Mouse (Mus musculus): ENCODE data around the gene Sik3. TPM values are rescaled to one million over a fixed set of nuclear protein-coding genes. Genes with fewer than 3 reads are reported as not detected.

The Sik3 gene
- polyA plus RNA-seq (2012; rRNA removed) (23.9 and 26.7 TPM in 2 replicates), polyA plus RNA-seq (2014; fragmentation: Nextera tagmentation; extraction: Ambion mirVana) (13.7 and 15.1 TPM in 2 replicates)

GRCm38 (mm10) chr9:46012091-46013008, at the start of gene Sik3, which contains the start of gene Pafah1b2:
TSS of gene Sik3 (plus strand) at chr9:46012820.
TSS of gene Pafah1b2 (minus strand) at chr9:46012690.
- Histone ChIP-seq H3K4me3 (replicated peaks; ENCODE audit: low read length) (peak within 1 kb of the TSS; percentile 99), H3K4me1 (ENCODE audit: control insufficient read depth, insufficient read depth, low read length) (peaks cover 34% of the 10 kb centered on the region), H3K9me3 (ENCODE audit: control insufficient read depth, low read length) (no peaks in the 10 kb centered on the region), H3K9ac (ENCODE audit: low read depth, low read length, severe bottlenecking) (peak within 1 kb of the TSS; percentile 97), H3K36me3 (ENCODE audit: control insufficient read depth, insufficient read depth, low read length) (no peaks in the 10 kb centered on the region), H3K27me3 (ENCODE audit: control insufficient read depth, insufficient read depth, low read length) (no peaks in the 10 kb centered on the region), H3K27ac (replicated peaks; ENCODE audit: low read depth, low read length) (peak within 1 kb of the TSS; percentile 83), H3K4me2 (replicated peaks; ENCODE audit: low read depth, low read length, severe bottlenecking) (peak within 1 kb of the TSS; percentile 81)
- no peak for TF ChIP-seq POLR2A (IDR thresholded peaks at IDR 0.05; ENCODE audit: borderline replicate concordance, extremely low read depth, insufficient read depth, insufficient read length)
- ATAC-seq (ENCODE audit: low FRiP score, low read depth) (peak; percentile 92), DNase-seq (ENCODE audit: low spot score) (peak; percentile 89)
- WGBS, result 3% methylated on average over 41 of the region's 78 CpGs

DNA sequence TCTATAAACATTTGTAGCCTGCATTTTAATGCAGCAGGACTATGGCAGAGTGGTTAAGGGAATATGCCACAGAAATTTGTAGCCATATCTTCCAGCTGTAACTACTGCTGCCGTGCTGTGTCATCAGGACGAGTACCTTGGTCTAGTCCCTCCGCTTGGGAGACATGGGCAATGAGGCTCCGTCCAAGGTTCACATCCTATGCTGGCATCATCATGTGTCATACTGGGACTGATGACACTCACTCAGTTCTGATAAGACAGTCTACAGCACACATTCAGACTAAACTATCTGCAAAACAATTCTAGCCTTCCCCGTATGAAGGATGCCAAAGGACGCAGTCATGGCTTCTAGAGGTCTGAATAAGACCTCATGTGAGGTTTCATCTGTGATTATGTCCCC, 49.0 kb upstream of the Sik3 start:
- Histone ChIP-seq H3K4me3 (replicated peaks; ENCODE audit: low read length) (no peak overlapping the region), H3K27ac (replicated peaks; ENCODE audit: low read depth, low read length) (no peak overlapping the region), H3K4me1 (ENCODE audit: control insufficient read depth, insufficient read depth, low read length) (no peaks in the 10 kb centered on the region), H3K4me2 (replicated peaks; ENCODE audit: low read depth, low read length, severe bottlenecking) (no peak overlapping the region), H3K27me3 (ENCODE audit: control insufficient read depth, insufficient read depth, low read length) (no peaks in the 10 kb centered on the region), H3K36me3 (ENCODE audit: control insufficient read depth, insufficient read depth, low read length) (peaks cover 76% of the 10 kb centered on the region), H3K9me3 (ENCODE audit: control insufficient read depth, low read length) (no peaks in the 10 kb centered on the region), H3K9ac (ENCODE audit: low read depth, low read length, severe bottlenecking) (no peak overlapping the region)
- TF ChIP-seq POLR2A (IDR thresholded peaks at IDR 0.05; ENCODE audit: borderline replicate concordance, extremely low read depth, insufficient read depth, insufficient read length), result no peak
- ATAC-seq (ENCODE audit: low FRiP score, low read depth) (no peak), DNase-seq (ENCODE audit: low spot score) (no peak)
- WGBS, result 93% methylated on average over 6 of the region's 6 CpGs

DNA sequence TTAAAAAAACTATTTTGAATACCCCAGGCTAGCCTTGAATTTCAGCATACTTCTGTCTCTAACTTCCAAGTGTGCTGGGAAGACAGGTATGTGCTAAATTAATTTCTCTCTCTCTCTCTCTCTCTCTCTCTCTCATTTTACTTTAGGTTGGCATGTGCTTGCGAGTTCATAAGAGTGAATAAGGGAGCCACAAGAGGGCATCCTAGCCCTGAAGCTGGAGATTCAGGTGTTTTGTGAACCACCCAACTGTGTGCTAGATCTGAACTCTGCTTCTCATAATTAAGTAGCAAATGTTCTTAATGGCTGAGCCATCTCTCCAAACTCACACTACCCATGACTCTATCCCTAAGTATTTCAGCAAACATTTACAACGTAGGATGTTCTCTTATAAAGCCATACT, 35.7 kb upstream of the Sik3 start:
- Histone ChIP-seq H3K27me3 (ENCODE audit: control insufficient read depth, insufficient read depth, low read length) (no peaks in the 10 kb centered on the region), H3K4me3 (replicated peaks; ENCODE audit: low read length) (no peak overlapping the region), H3K36me3 (ENCODE audit: control insufficient read depth, insufficient read depth, low read length) (peaks cover 51% of the 10 kb centered on the region), H3K27ac (replicated peaks; ENCODE audit: low read depth, low read length) (no peak overlapping the region), H3K4me2 (replicated peaks; ENCODE audit: low read depth, low read length, severe bottlenecking) (no peak overlapping the region), H3K4me1 (ENCODE audit: control insufficient read depth, insufficient read depth, low read length) (peaks cover 3% of the 10 kb centered on the region; the same call in 1 of the 2 replicates), H3K9ac (ENCODE audit: low read depth, low read length, severe bottlenecking) (no peak overlapping the region), H3K9me3 (ENCODE audit: control insufficient read depth, low read length) (no peaks in the 10 kb centered on the region)
- ATAC-seq (ENCODE audit: low FRiP score, low read depth) (no peak), DNase-seq (ENCODE audit: low spot score) (no peak)
- TF ChIP-seq POLR2A (IDR thresholded peaks at IDR 0.05; ENCODE audit: borderline replicate concordance, extremely low read depth, insufficient read depth, insufficient read length), result no peak
- WGBS, result 90% methylated on average over 2 of the region's 2 CpGs

- no peak overlapping the region for H3K27ac ChIP-seq (replicated peaks; ENCODE audit: low read depth, low read length)
- H3K4me2 ChIP-seq (replicated peaks; ENCODE audit: low read depth, low read length, severe bottlenecking), result no peak overlapping the region
- H3K36me3 ChIP-seq (ENCODE audit: control insufficient read depth, insufficient read depth, low read length), result peaks cover 29% of the 10 kb centered on the region
- no peaks in the 10 kb centered on the region for H3K9me3 ChIP-seq (ENCODE audit: control insufficient read depth, low read length)
- no peak for TF ChIP-seq POLR2A (IDR thresholded peaks at IDR 0.05; ENCODE audit: borderline replicate concordance, extremely low read depth, insufficient read depth, insufficient read length)
- H3K4me3 ChIP-seq (replicated peaks; ENCODE audit: low read length), result no peak overlapping the region
- ATAC-seq (ENCODE audit: low FRiP score, low read depth) (no peak), DNase-seq (ENCODE audit: low spot score) (no peak)
- no peaks in the 10 kb centered on the region for H3K27me3 ChIP-seq (ENCODE audit: control insufficient read depth, insufficient read depth, low read length)
- no peak overlapping the region for H3K9ac ChIP-seq (ENCODE audit: low read depth, low read length, severe bottlenecking)
- peaks cover 9% of the 10 kb centered on the region; the same call in 1 of the 2 replicates for H3K4me1 ChIP-seq (ENCODE audit: control insufficient read depth, insufficient read depth, low read length)
- 94% methylated on average over 2 of the region's 2 CpGs for WGBS
These were observed 32.8 kb upstream of the Sik3 start for GRCm38 (mm10) chr9:45979778-45980177.

- Histone ChIP-seq H3K4me2 (replicated peaks; ENCODE audit: low read depth, low read length, severe bottlenecking) (no peak overlapping the region), H3K27ac (replicated peaks; ENCODE audit: low read depth, low read length) (no peak overlapping the region), H3K9ac (ENCODE audit: low read depth, low read length, severe bottlenecking) (no peak overlapping the region), H3K27me3 (ENCODE audit: control insufficient read depth, insufficient read depth, low read length) (no peaks in the 10 kb centered on the region), H3K9me3 (ENCODE audit: control insufficient read depth, low read length) (no peaks in the 10 kb centered on the region), H3K4me1 (ENCODE audit: control insufficient read depth, insufficient read depth, low read length) (peaks cover 12% of the 10 kb centered on the region; the same call in 1 of the 2 replicates), H3K36me3 (ENCODE audit: control insufficient read depth, insufficient read depth, low read length) (peaks cover 22% of the 10 kb centered on the region), H3K4me3 (replicated peaks; ENCODE audit: low read length) (no peak overlapping the region)
- DNase-seq (ENCODE audit: low spot score), result no peak
- no peak for ATAC-seq (ENCODE audit: low FRiP score, low read depth)
- WGBS, result 89% methylated on average over 1 of the region's 1 CpGs
- no peak for TF ChIP-seq POLR2A (IDR thresholded peaks at IDR 0.05; ENCODE audit: borderline replicate concordance, extremely low read depth, insufficient read depth, insufficient read length)
These were observed 32.0 kb upstream of the Sik3 start for GRCm38 (mm10) chr9:45980611-45981010.
